Mouse (Mus musculus) limb, embryonic 10.5 days (tissue): ENCODE measurements at regions not wholly inside any gene's neighbourhood (a gene's known extent, or its start where the extent isn't known, plus 50 kb on each side); places are given as distances from the start of the nearest gene placed in this dataset.
"Not testable (repeated sequence)": the region's sequence is repeated elsewhere in the genome, so short reads cannot be mapped to it uniquely, and the experiment has no call there.

ENCODE experiments used
- DNase-seq: peaks from one replicate; pipeline ENCODE4 v3.0.0-alpha.2; 2017; ENCODE audit warnings: low spot score
- H3K27ac ChIP-seq: fragments of 300-500 bp; sonication (generic); 2 replicates; pipeline ENCODE4 v1.5.1; 2016; ENCODE audit warnings: mild to moderate bottlenecking
- H3K27me3 ChIP-seq: fragments of 300-500 bp; sonication (generic); 2 replicates; pipeline ENCODE4 v1.6.1; 2016; ENCODE audit warnings: low read depth, mild to moderate bottlenecking; ENCODE audit not compliant: poor library complexity, severe bottlenecking
- H3K36me3 ChIP-seq: fragments of 300-500 bp; sonication (generic); 2 replicates; pipeline ENCODE4 v1.6.1; 2016; ENCODE audit warnings: mild to moderate bottlenecking, moderate library complexity
- H3K4me1 ChIP-seq: fragments of 300-500 bp; sonication (generic); 2 replicates; pipeline ENCODE4 v1.6.1; 2016
- H3K4me3 ChIP-seq: fragments of 300-500 bp; sonication (generic); 2 replicates; pipeline ENCODE4 v1.5.1; 2016; ENCODE audit warnings: mild to moderate bottlenecking, moderate library complexity
- H3K9me3 ChIP-seq: fragments of 300-500 bp; sonication (generic); replicated peaks from 2 replicates; pipeline ENCODE4 v1.6.1; 2016; ENCODE audit warnings: mild to moderate bottlenecking
- WGBS: fragments of 180-500 bp; shearing (Covaris S2); methylation state at CpG from one replicate; pipeline ENCODE4 v1.1.7; 2016; 5-methylcytosine and 5-hydroxymethylcytosine counted together

DNA sequence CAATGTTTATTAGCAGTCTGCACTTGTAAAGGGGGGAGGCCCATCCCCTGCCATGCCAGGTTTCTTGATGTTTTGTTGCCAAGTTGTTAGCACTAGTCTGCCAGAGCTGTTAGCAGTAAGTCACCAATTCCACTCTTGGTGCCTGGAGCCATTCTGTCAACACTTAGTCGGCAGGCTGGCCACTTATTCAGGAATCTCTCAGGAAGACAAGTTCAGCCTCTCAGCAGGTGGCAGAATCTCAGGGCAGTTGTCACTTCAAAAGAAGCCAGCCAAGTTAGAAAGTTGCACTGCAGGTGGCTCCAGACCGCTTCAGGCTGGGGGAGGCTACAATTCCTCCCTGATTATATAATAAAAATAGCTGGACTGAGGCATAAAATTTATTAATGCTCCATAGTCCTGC lies 424.2 kb downstream of the Cdh10 start:
- H3K4me3 ChIP-seq, H3K27me3 ChIP-seq, H3K36me3 ChIP-seq, H3K27ac ChIP-seq, H3K4me1 ChIP-seq, H3K9me3 ChIP-seq: not testable (repeated sequence)
- WGBS, result 51% methylated on average over 2 of the region's 2 CpGs
- DNase-seq, result peak; percentile 41

- Histone ChIP-seq H3K9me3 (no peaks in the 10 kb centered on the region), H3K36me3 (no peaks in the 10 kb centered on the region), H3K4me1 (no peaks in the 10 kb centered on the region), H3K4me3 (no peak overlapping the region), H3K27ac (no peak overlapping the region), H3K27me3 (no peaks in the 10 kb centered on the region)
- WGBS, result 58% methylated on average over 4 of the region's 4 CpGs
- no peak for DNase-seq
Observed at GRCm38 (mm10) chr15:19247489-19247888, 428.7 kb downstream of the Cdh10 start.

DNA sequence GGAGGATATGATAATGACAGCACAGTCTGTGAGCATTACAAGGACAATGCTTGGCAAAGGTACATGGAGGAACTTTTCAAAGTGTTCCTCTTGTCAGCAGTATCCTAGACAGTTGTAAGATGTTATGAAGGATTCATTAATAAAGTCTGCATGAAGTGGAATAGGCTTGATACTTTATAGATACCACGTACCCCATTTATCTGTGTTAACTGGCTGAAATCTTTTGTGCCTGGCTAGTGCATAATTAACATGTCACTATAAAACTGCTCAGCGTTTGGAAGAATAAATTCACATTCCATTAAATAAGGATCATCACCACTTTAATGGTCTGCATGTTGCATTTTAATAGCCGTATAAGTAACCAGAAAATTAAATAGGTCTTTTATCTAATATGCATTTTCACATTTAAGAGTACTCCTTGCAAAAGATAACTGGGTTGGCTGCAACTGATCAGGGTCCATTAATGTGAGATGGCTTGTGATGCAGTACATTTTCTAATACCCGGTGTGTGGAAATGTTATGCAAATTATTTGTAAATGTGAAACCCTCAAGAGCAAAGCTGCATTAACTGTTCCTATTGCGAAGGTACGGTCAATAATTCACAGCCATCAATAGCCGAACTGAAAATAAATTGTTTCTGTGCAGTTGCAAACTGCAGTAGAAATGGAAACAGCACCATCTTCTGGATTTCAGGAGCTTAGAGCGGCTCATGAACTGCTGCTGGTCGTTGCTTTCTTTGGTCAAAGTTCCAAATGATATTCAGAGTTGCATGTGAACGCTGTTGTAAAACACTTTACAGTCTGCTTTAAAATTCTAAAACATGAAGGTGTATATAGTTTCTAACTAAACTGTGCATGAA lies 457.4 kb downstream of the Cdh10 start:
- Histone ChIP-seq H3K4me1 (no peaks in the 10 kb centered on the region), H3K4me3 (no peak overlapping the region), H3K9me3 (no peaks in the 10 kb centered on the region), H3K27ac (no peak overlapping the region), H3K36me3 (no peaks in the 10 kb centered on the region), H3K27me3 (no peaks in the 10 kb centered on the region)
- 63% methylated on average over 10 of the region's 10 CpGs for WGBS
- no peak for DNase-seq

- no peaks in the 10 kb centered on the region for H3K27me3 ChIP-seq
- H3K4me1 ChIP-seq, result no peaks in the 10 kb centered on the region
- 96% methylated on average over 1 of the region's 1 CpGs for WGBS
- DNase-seq, result no peak
- H3K4me3 ChIP-seq, result no peak overlapping the region
- no peak overlapping the region for H3K27ac ChIP-seq
- no peaks in the 10 kb centered on the region for H3K36me3 ChIP-seq
- H3K9me3 ChIP-seq, result no peaks in the 10 kb centered on the region
Observed at GRCm38 (mm10) chr15:19316380-19316779, 497.6 kb downstream of the Cdh10 start.

DNA sequence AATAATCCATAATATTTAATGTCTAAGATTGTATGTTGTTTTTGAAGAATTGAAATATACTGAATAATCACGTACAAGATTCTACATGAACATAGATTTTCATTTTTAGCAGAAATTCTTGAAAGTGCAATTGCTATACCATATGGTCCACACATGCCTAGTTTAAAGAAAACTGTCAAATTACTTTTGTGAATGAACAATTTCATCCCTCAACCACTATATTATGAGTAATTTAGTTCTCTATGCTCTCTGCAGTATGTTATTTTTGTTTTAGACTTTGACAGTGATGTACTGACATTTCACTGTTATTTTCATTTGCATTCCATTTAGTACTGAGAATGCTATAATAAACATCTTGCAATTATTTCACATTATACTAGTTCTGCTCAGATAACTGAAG lies 537.6 kb downstream of the Cdh10 start:
- Histone ChIP-seq H3K9me3 (no peaks in the 10 kb centered on the region), H3K4me1 (no peaks in the 10 kb centered on the region), H3K4me3 (no peak overlapping the region), H3K27me3 (no peaks in the 10 kb centered on the region), H3K27ac (no peak overlapping the region), H3K36me3 (no peaks in the 10 kb centered on the region)
- no peak for DNase-seq
- WGBS, result 78% methylated on average over 1 of the region's 1 CpGs

GRCm38 (mm10) chr15:19360650-19361049 lies 541.9 kb downstream of the Cdh10 start:
- Histone ChIP-seq H3K27me3 (no peaks in the 10 kb centered on the region), H3K27ac (no peak overlapping the region), H3K4me1 (no peaks in the 10 kb centered on the region), H3K36me3 (no peaks in the 10 kb centered on the region), H3K4me3 (no peak overlapping the region), H3K9me3 (no peaks in the 10 kb centered on the region)
- DNase-seq, result no peak
- WGBS, result 42% methylated on average over 3 of the region's 3 CpGs

DNA sequence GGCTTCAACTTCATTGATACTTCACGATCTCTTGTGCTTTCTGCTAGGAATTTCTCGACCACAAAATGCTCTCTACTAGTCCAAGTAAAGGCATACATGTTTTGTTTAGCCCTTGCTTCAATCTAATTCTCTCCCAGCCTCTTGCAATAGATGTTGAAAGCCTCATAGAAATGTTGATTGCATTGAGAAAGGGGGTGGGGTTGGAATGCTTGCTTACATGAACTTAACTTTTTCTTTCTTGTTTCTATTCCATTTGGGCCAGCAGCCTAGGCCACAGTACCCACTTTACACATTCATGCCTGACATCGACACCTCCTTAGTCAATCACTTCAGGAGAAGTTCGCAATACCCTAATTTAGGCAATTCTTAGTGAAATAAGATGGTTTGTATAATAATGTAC lies 571.2 kb downstream of the Cdh10 start:
- Histone ChIP-seq H3K4me3 (no peak overlapping the region), H3K27me3 (no peaks in the 10 kb centered on the region), H3K27ac (no peak overlapping the region), H3K4me1 (no peaks in the 10 kb centered on the region), H3K9me3 (no peaks in the 10 kb centered on the region), H3K36me3 (no peaks in the 10 kb centered on the region)
- WGBS, result 90% methylated on average over 4 of the region's 4 CpGs
- DNase-seq, result no peak

- WGBS, result 89% methylated on average over 6 of the region's 6 CpGs
Observed at GRCm38 (mm10) chr15:19391250-19391982, 572.7 kb downstream of the Cdh10 start.

DNA sequence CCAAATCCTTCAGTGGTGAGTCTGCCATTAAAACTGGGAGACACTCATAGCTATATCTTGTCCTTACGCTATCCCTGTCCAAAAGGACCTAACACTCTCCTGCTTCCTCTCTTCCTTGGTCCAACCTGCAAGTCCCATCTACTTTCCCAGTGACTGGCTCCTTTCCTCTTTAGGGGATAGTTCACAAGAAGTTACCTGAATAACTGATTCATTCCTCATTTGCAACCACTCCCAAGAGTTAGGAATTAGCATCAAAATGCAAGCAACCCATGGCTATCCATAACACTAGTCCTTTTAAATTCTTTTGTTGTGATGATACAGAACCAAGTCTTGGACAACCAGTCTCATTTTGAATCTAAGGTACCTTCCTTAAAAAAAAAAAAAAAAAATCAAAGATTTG lies 576.9 kb downstream of the Cdh10 start:
- H3K4me3 ChIP-seq, result no peak overlapping the region
- WGBS, result 91% methylated on average over 1 of the region's 1 CpGs
- no peak for DNase-seq
- H3K27me3 ChIP-seq, result no peaks in the 10 kb centered on the region
- no peaks in the 10 kb centered on the region for H3K4me1 ChIP-seq
- H3K27ac ChIP-seq, result no peak overlapping the region
- no peaks in the 10 kb centered on the region for H3K36me3 ChIP-seq
- H3K9me3 ChIP-seq, result no peaks in the 10 kb centered on the region

More at GRCm38 (mm10) chr15:19391250-19391982, 572.7 kb downstream of the Cdh10 start:
- Histone ChIP-seq H3K4me3 (no peak overlapping the region), H3K36me3 (no peaks in the 10 kb centered on the region), H3K9me3 (no peaks in the 10 kb centered on the region), H3K27ac (no peak overlapping the region), H3K27me3 (no peaks in the 10 kb centered on the region), H3K4me1 (no peaks in the 10 kb centered on the region)
- no peak for DNase-seq
